Mouse (Mus musculus) brain, embryonic 14.5 days (tissue): ENCODE results near the gene Hic2.

ENCODE experiments used
- CTCF ChIP-seq: fragments of 200-500 bp; IDR thresholded peaks from 2 replicates; pipeline ENCODE4 v1.5.1; 2012; ENCODE audit warnings: inconsistent platforms, mild to moderate bottlenecking, moderate library complexity, borderline replicate concordance; ENCODE audit not compliant: insufficient read depth, insufficient read length; ENCODE audit errors: extremely low read depth
- POLR2A ChIP-seq: fragments of 200-500 bp; IDR thresholded peaks from 2 replicates; pipeline ENCODE4 v1.6.1; 2012; ENCODE audit warnings: mild to moderate bottlenecking, inconsistent platforms, borderline replicate concordance; ENCODE audit not compliant: poor library complexity, insufficient read depth, insufficient read length, severe bottlenecking; ENCODE audit errors: extremely low read depth

GRCm38 (mm10) chr16:17216934-17217633 is 16.3 kb upstream of the Hic2 start:
- TF ChIP-seq POLR2A (no peak), CTCF (no peak)
